Mouse (Mus musculus) layer of hippocampus, adult 11-12 months (tissue): ENCODE results near the gene Fmnl2.

ENCODE experiments used
- DNase-seq: peaks from one replicate; pipeline ENCODE4 v3.0.0; 2022; ENCODE audit warnings: low spot score

Fmnl2 gene

DNA sequence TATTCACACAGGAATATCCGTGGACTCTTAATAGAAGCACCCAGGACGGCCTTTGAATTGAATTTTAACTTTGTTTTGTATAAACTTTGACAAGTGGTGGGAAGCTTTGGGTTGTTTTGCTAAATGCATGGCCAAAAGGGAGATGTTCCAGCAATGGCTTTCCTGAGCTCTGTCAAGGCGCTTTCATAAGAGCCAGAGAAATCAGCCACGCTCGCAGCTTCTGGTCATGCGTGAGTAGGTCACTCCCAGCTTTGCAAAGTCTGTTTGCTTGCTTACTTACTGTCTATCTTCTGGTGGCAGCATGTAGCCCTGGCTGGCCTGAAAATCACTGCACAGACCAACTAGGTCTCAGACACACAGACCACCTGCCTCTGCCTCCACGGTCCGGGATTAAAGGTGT lies 248.8 kb downstream of the Fmnl2 start:
- DNase-seq = no peak

DNA sequence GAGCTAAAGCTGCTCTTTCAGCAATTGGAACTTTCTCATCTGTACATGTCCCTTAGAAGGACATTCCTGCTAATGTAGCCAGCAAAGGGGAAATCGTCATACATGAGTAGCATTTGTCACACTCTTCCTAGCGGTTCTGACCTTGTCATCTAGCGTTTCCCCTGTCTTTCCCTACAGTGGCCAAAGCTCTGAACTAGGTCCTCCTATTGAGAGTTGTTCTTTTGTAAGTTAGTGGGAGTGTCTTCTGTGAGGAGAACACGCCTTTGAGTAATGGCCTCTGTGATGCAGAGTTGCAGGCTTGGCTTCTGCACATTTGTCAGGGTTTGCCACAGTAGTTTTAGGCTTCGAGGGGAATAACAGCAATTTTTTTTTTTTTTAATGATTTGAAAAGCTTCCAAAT lies 250.9 kb downstream of the Fmnl2 start:
- no peak for DNase-seq

DNA sequence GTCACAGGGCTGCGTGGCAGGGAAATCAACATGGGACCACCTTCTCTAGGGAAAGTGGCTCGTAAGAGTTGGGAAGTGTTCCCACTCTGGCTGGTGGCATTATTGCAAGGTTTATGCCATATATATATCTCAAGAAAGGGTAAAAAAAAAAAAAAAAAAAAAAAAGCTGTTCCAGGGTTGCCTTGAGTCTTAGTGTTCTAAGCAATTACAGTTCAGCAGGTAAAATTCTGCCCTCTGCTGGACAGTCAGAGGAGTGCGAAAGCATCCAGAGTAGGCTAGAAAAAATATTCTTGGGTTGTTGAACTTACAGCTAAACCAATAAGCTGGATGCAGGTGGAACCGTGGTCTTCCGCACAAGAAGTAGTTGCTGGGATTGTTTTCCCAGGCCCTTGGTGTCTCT lies 264.1 kb downstream of the Fmnl2 start:
- peak; percentile 58 for DNase-seq

- DNase-seq = no peak
Measured at GRCm38 (mm10) chr2:53125998-53126397, 268.3 kb downstream of the Fmnl2 start.

GRCm38 (mm10) chr2:53129070-53129469 lies 271.4 kb downstream of the Fmnl2 start:
- no peak for DNase-seq

GRCm38 (mm10) chr2:53131567-53131966 lies 273.9 kb downstream of the Fmnl2 start:
- no peak for DNase-seq

DNA sequence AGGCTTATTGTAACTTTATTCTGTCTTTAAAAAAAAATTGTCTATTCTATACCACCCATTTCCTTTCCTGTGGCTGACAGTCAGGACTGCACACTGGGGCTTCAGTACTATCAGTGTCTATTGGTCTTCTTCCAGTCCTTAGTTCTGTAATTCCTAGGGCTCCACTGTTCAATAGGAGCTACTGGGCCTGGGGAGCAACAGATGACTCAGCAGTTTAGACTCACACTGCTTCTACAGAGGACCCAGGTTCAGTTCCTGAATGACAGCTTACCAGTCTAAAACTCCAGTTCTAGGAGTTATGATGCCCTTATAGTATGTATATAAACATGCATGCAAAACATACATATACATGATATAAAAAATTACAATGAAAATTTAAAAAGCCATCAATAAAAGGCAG lies 289.2 kb downstream of the Fmnl2 start:
- DNase-seq = no peak

DNA sequence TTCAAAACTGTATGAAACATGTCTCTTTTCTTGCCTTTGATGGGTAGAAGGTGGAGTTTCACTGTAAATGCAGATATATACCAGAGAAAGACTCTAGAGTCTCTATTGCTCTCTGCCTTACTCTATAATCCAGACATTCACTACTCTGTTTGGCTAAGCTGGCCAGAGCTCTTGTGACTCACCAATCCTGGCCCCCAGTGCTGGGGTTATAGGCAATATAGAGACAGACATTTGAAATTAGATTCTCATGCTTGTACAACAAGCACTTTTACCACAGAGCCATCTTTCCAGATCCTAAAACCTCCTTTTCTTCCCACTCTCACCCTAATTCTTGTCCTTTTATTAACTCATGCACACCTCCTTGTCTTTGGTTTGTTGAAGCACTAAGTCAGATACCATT lies 316.3 kb downstream of the Fmnl2 start:
- DNase-seq = no peak

GRCm38 (mm10) chr2:53178966-53179365 lies 321.3 kb downstream of the Fmnl2 start:
- no peak for DNase-seq

DNA sequence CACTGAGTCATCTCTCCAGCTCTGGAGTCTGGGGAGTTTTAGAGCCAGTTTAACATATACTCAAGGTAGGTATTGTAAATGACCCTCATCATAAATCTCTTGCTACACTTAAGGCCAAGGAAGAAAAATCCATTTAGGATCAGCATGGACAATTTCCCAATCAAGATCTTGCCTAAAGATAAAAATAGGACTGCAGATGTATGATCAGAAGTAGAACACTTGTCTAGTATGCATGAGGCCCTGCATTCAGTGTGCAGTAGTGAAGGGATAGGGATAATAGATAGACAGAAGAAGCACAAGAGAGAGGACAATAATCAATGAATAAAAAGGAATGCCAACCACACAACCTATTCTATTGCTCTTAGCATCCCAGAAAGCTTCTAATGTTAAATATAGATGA lies 322.2 kb downstream of the Fmnl2 start:
- no peak for DNase-seq
